Mouse (Mus musculus): ENCODE results near the gene Ulk4.
A peak's percentile ranks its signal among the peaks of the same experiment; 100 is the strongest.

Gene Ulk4

GRCm38 (mm10) chr9:120935634-120935922, 341.4 kb downstream of the Ulk4 start:
- DNase-seq (ENCODE audit: low read depth, low spot score) = no peak

GRCm38 (mm10) chr9:120934821-120935633, 342.0 kb downstream of the Ulk4 start:
- DNase-seq (ENCODE audit: low read depth, low spot score) = no peak

GRCm38 (mm10) chr9:120933886-120934758, 342.9 kb downstream of the Ulk4 start:
- peak; percentile 28 for DNase-seq (ENCODE audit: low read depth, low spot score)

DNA sequence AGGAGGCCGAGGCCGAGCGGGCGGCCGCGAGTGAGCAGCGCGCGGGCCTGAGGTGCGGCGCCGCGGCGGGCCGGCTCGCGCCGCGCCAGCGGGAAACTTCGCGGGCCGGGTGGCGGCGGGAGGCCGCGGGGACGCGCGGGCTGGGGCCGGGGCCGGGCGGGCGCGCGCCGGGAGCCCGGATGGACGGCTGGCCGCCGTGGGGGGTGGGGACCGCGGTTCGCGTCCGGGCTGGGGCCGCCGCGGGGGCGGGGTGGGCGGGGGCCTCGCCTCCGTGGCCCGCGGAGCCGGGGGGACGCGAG, 343.5 kb downstream of the Ulk4 start:
- no peak for DNase-seq (ENCODE audit: low read depth, low spot score)

- peak; percentile 95 for DNase-seq (ENCODE audit: low read depth, low spot score)
Measured at GRCm38 (mm10) chr9:120932797-120933586, 344.0 kb downstream of the Ulk4 start.

GRCm38 (mm10) chr9:120932371-120932770, 344.6 kb downstream of the Ulk4 start:
- no peak for DNase-seq (ENCODE audit: low read depth, low spot score)

GRCm38 (mm10) chr9:120930811-120931210, 346.2 kb downstream of the Ulk4 start:
- DNase-seq (ENCODE audit: low read depth, low spot score) = no peak

- DNase-seq (ENCODE audit: low read depth, low spot score) = no peak
Measured at GRCm38 (mm10) chr9:120930021-120930420, 347.0 kb downstream of the Ulk4 start.

DNA sequence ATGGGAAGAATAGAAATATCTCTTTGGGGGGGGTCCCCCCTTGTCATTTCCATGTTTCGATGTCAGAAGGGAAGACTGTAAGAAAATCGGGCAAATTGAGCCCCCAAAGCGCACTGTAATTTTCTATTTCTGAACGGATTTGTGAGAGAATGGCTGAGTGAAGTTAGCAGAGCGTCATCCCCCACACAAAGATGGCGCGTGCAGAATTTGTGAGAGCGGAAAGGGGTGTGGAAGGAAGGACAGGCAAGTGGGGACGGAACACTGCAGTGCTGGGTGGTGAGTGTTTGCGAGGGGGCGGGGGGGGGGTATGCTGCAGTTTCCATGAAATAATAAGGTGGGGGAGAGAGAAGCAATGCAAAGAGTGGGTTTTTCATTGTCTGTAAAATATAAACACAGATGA, 347.9 kb downstream of the Ulk4 start, which contains the start of gene Ctnnb1:
TSS of gene Ctnnb1 (plus strand) at position 136 of the 400 bp plus-strand sequence.
- no peak for DNase-seq (ENCODE audit: low read depth, low spot score)

DNA sequence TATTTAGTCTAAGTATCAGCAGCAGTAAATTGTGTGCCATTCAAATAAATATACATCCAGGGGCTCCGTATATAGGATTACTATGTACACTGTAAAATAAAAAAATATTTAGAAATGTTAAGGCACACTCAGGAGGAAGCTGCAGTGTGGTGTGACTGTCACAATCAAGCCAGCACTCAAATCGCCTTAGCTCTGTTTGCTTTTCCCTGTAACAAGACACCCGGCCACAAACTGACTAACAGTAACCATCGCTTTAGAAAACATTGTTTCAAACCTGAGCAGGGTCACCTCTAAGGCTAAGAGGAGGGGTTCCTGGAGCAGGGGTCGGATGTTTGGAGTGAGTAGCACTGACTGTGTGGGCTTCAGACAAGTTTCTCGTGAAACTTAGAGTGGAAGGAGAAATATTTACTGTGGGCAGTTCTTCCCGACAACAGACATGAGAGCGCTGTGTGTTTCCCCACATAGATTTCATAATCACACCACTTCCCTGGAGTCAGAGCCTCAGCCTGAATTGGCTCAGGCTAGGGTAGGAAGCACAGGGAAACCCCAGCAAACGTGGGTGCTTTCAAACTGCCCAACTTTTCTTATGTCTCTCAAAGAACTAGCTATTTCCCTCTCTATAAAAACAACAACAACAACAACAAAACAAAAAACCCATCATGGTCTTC, 349.9 kb downstream of the Ulk4 start:
- DNase-seq (ENCODE audit: low read depth, low spot score) = no peak

GRCm38 (mm10) chr9:120926126-120926525, 350.9 kb downstream of the Ulk4 start:
- DNase-seq (ENCODE audit: low read depth, low spot score) = no peak

- DNase-seq (ENCODE audit: low read depth, low spot score) = peak; percentile 85
Measured at GRCm38 (mm10) chr9:120919130-120919529, 357.9 kb downstream of the Ulk4 start.

- no peak for DNase-seq (ENCODE audit: low read depth, low spot score)
Measured at GRCm38 (mm10) chr9:120918642-120919041, 358.4 kb downstream of the Ulk4 start.

DNA sequence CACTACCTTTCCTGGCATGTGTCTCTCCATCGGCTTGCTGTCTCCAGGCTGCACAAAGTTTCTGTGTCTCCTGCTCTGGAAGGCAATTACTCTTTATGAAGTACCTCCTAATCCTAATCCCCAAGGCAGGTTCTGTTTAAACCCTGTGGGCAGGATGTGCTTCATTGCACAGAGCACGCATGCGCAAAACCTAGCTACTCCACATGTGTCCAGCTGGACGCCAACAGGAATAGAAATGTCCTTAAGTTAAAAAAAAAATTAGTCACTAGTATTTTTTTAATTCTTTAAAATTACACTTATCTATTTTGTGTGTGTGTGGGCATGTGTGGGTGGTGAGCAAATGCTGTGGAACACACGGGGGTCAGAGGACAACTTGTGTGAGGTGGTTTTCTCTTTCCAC, 358.8 kb downstream of the Ulk4 start:
- no peak for DNase-seq (ENCODE audit: low read depth, low spot score)

DNA sequence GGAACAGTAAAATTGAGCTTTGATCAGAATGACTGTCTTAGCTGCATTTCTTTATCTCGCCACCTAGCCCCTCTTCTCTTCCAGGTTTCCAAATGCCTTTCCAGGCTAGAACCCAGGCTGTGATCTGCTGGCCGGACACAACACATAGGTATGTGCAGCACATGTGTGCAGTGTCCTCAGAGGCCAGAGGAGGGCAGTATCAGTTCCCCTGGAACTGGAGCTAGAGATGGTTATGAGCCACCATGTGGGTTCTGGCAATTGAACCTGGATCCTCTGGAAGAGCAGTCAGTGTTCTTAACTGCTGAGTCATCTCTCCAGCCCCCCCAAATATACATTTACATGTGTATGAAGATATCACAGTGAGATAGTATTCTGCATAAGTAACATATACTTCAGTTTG, 359.4 kb downstream of the Ulk4 start:
- peak; percentile 49 for DNase-seq (ENCODE audit: low read depth, low spot score)

- DNase-seq (ENCODE audit: low read depth, low spot score) = peak; percentile 81
Measured at GRCm38 (mm10) chr9:120914877-120915459, 362.0 kb downstream of the Ulk4 start.

DNA sequence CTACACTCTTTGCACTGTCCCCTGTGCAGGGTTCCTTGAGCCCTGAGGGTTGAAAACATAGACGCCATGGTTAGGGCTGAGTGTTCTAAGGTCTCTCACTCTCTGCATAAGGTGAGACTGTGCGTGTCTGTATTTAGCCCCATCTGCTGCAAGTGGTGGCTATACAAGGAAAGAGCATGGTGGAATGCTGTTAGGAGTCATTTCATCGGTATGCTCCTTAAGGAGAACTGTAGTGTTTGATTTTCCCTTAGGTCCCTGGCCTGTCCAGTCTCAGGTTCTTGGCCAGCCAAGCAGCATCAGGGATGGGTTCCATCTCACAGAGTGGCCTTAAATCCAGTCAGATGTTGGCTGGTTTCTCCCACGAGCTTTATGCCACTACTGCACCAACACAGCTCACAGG, 362.6 kb downstream of the Ulk4 start:
- DNase-seq (ENCODE audit: low read depth, low spot score) = no peak

- DNase-seq (ENCODE audit: low read depth, low spot score) = no peak
Measured at GRCm38 (mm10) chr9:120913152-120913551, 363.8 kb downstream of the Ulk4 start.

DNA sequence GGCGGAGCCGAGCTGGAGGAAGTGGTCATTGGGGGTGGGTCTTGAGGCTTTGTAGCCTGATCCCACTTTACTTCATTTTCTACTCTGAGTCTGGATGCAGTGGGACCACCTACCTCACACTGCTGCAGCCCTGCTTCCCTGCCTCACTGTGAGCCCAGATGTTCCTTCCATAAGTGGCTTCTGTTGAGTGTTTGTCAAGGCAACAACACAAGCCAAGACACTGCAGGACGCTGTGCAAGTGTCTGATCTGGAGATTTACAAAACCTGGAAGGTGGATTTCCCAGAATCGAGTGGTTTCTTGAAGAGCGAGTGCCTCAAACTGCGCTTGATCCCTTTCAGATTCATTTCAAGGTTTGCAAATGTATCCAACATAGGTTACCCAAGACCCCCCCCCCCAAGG, 368.5 kb downstream of the Ulk4 start:
- peak; percentile 20 for DNase-seq (ENCODE audit: low read depth, low spot score)

All from ES-CJ7 (cell line).